Mouse (Mus musculus): ENCODE measurements around the gene Hacd3.

GRCm38 (mm10) chr9:65023447-65023846 is 2.0 kb upstream of the Hacd3 start:
- TF ChIP-seq CTCF (IDR thresholded peaks at IDR 0.05; ENCODE audit: low read depth), result no peak
- TF ChIP-seq EP300 (IDR thresholded peaks at IDR 0.05; ENCODE audit: low read depth), result no peak

Measured in heart, postnatal 0 days (tissue).